Mouse (Mus musculus): ENCODE results near the gene Wdr11.

Gene Wdr11

GRCm38 (mm10) chr7:129591371-129592131, at the start of gene Wdr11:
Wdr11 (plus strand) TSS chr7:129591863.
- ChIA-PET POLR2A (interaction anchor here (0.5 to 2.2 kb wide), 19 partner anchors 8 to 1090 kb away, joined by 3 to 12 read pairs (median 3); no protein-coding TSS in a partner anchor), CTCF (no interaction called here)

- POLR2A ChIA-PET = no interaction called here
- CTCF ChIA-PET = no interaction called here
Measured at GRCm38 (mm10) chr7:129567541-129567940, 24.1 kb upstream of the Wdr11 start.

GRCm38 (mm10) chr7:129568338-129568737, 23.3 kb upstream of the Wdr11 start:
- ChIA-PET CTCF (no interaction called here), POLR2A (no interaction called here)

GRCm38 (mm10) chr7:129574471-129574870, 17.2 kb upstream of the Wdr11 start:
- ChIA-PET CTCF (no interaction called here), POLR2A (no interaction called here)

GRCm38 (mm10) chr7:129575110-129575784, 16.4 kb upstream of the Wdr11 start:
- ChIA-PET POLR2A (no interaction called here), CTCF (no interaction called here)

- POLR2A ChIA-PET = interaction anchor here (0.5 to 2.2 kb wide), 16 partner anchors 9 to 1089 kb away, joined by 3 to 12 read pairs (median 4); no protein-coding TSS in a partner anchor
- CTCF ChIA-PET = no interaction called here
Measured at GRCm38 (mm10) chr7:129592132-129592745, 576 bp downstream of the Wdr11 start.

- POLR2A ChIA-PET = no interaction called here
- CTCF ChIA-PET = no interaction called here
Measured at GRCm38 (mm10) chr7:129597186-129597585, 5.5 kb downstream of the Wdr11 start.

- ChIA-PET POLR2A (interaction anchor here in 2 of 4 experiments (0.6 to 1.9 kb wide), 2 partner anchors 15 to 908 kb away, joined by 3 to 6 read pairs; partner anchors contain the start of gene Wdr11 (in 1 of the 2)), CTCF (no interaction called here)
Measured at GRCm38 (mm10) chr7:129606291-129606690, 14.6 kb downstream of the Wdr11 start.

GRCm38 (mm10) chr7:129621141-129621540, 29.5 kb downstream of the Wdr11 start:
- CTCF ChIA-PET = no interaction called here
- POLR2A ChIA-PET = interaction anchor here in 1 of 4 experiments (1.4 to 1.7 kb wide), 2 partner anchors 10 to 30 kb away, joined by 4 read pairs; partner anchors contain the start of gene Wdr11

GRCm38 (mm10) chr7:129630351-129630750, 38.7 kb downstream of the Wdr11 start:
- ChIA-PET POLR2A (interaction anchor here in 1 of 4 experiments (1.2 kb wide), 1 partner anchor 10 kb away, joined by 3 read pairs; no protein-coding TSS in a partner anchor), CTCF (interaction anchor here in 1 of 4 experiments (0.8 kb wide), 1 partner anchor 548 kb away, joined by 5 read pairs; no protein-coding TSS in a partner anchor)

GRCm38 (mm10) chr7:129631453-129631852, 39.8 kb downstream of the Wdr11 start:
- ChIA-PET CTCF (no interaction called here), POLR2A (interaction anchor here in 2 of 4 experiments (0.7 to 1.1 kb wide), 2 partner anchors 9 to 29 kb away, joined by 3 read pairs; no protein-coding TSS in a partner anchor)

- ChIA-PET POLR2A (interaction anchor here in 1 of 4 experiments (0.5 to 1.4 kb wide), 2 partner anchors 10 to 895 kb away, joined by 3 read pairs; no protein-coding TSS in a partner anchor), CTCF (no interaction called here)
Measured at GRCm38 (mm10) chr7:129635898-129636640, 44.4 kb downstream of the Wdr11 start.

GRCm38 (mm10) chr7:129636992-129637391, 45.3 kb downstream of the Wdr11 start:
- ChIA-PET POLR2A (interaction anchor here in 1 of 4 experiments (0.9 kb wide), 1 partner anchor 11 kb away, joined by 3 read pairs; no protein-coding TSS in a partner anchor), CTCF (no interaction called here)

GRCm38 (mm10) chr7:129637906-129638475, 46.3 kb downstream of the Wdr11 start:
- ChIA-PET POLR2A (interaction anchor here in 1 of 4 experiments (0.9 kb wide), 1 partner anchor 12 kb away, joined by 3 read pairs; no protein-coding TSS in a partner anchor), CTCF (no interaction called here)

GRCm38 (mm10) chr7:129639006-129639405, 47.3 kb downstream of the Wdr11 start:
- POLR2A ChIA-PET = interaction anchor here in 1 of 4 experiments (1.0 kb wide), 1 partner anchor 25 kb away, joined by 3 read pairs; no protein-coding TSS in a partner anchor

GRCm38 (mm10) chr7:129639833-129640232, 48.2 kb downstream of the Wdr11 start:
- ChIA-PET CTCF (no interaction called here), POLR2A (interaction anchor here in 1 of 4 experiments (1.1 kb wide), 1 partner anchor 9 kb away, joined by 3 read pairs; no protein-coding TSS in a partner anchor)

More at GRCm38 (mm10) chr7:129639006-129639405, 47.3 kb downstream of the Wdr11 start:
- CTCF ChIA-PET = no interaction called here

- POLR2A ChIA-PET = no interaction called here
Measured at GRCm38 (mm10) chr7:129643290-129643689, 51.6 kb downstream of the Wdr11 start.

GRCm38 (mm10) chr7:129647798-129648197, 56.1 kb downstream of the Wdr11 start:
- ChIA-PET CTCF (no interaction called here), POLR2A (no interaction called here)

More at GRCm38 (mm10) chr7:129643290-129643689, 51.6 kb downstream of the Wdr11 start:
- CTCF ChIA-PET = interaction anchor here in 1 of 4 experiments (0.6 kb wide), 1 partner anchor 270 kb away, joined by 3 read pairs; no protein-coding TSS in a partner anchor
